Comparison of ENCODE assay signal across 9 mouse cellular contexts in genomic region chr5:135935176-135935523, GRCm38 (mm10). TPM values are rescaled to one million over a fixed set of nuclear protein-coding genes. Genes with fewer than 3 reads are reported as not detected.
DNase-seq lines count a peak whose midpoint lies in the region; ATAC-seq and TF ChIP-seq lines count a peak whose summit lies in the region.
"Had no signal": no experiment of that assay in that cellular context is flagged by ENCODE, and none has a peak within 500 bp of the region (broad histone marks: within the 10 kb centered on the region; RNA-seq: fewer than 3 reads in every experiment).

No protein-coding gene starts in this region.

- H3K27ac ChIP-seq in heart, embryonic 16.5 days (ENCODE audit: low read length): peak overlapping the region; percentile 99
- H3K27ac ChIP-seq in hindbrain, embryonic 16.5 days (ENCODE audit: low read depth, low read length): peak overlapping the region; percentile 97
- H3K27ac ChIP-seq in midbrain, embryonic 14.5 days (replicated peaks; ENCODE audit: low read depth, low read length): peak overlapping the region; percentile 97

- no peak for ATAC-seq in heart, embryonic 16.5 days (replicated peaks; ENCODE audit: extremely low read depth, insufficient read depth, low FRiP score)
- peak; percentile 13 for ATAC-seq in Patski
- ATAC-seq in hindbrain, embryonic 16.5 days: peak; percentile 31; the same call in 1 of the 2 replicates
- ATAC-seq in midbrain, embryonic 14.5 days (ENCODE audit: low FRiP score, low TSS enrichment): no peak; the same call in 1 of the 2 replicates

- in situ Hi-C loops in Patski (cut with MboI; ENCODE audit: low pct_unique_long_range_greater_than_20kb): no loop called here

- H3K4me1 ChIP-seq in heart, embryonic 16.5 days (ENCODE audit: control insufficient read depth, insufficient read depth, low read length): peaks cover 24% of the 10 kb centered on the region
- H3K4me1 ChIP-seq in hindbrain, embryonic 16.5 days (ENCODE audit: control insufficient read depth, insufficient read depth, low read depth, low read length): peaks cover 22% of the 10 kb centered on the region
- peaks cover 25% of the 10 kb centered on the region for H3K4me1 ChIP-seq in midbrain, embryonic 14.5 days (ENCODE audit: control insufficient read depth, insufficient read depth, low read length)

- POLR2A ChIA-PET in Patski (lab: Charles Lee): interaction anchor here (0.8 to 1.0 kb wide), 3 partner anchors 12 to 47 kb away, joined by 3 read pairs; no protein-coding TSS in a partner anchor

- no peak for DNase-seq in heart, postnatal 10 days
- DNase-seq in Patski (ENCODE audit: low read depth, low spot score): no peak
- no peak for DNase-seq in midbrain, embryonic 14.5 days
- no peak for DNase-seq in urinary bladder, postnatal 36 days (ENCODE audit: low spot score in 2 of 2)
- DNase-seq in spleen, postnatal 36 days (ENCODE audit: low spot score in 2 of 2): no peak
- no peak for DNase-seq in urinary bladder, adult 2 months (ENCODE audit: low spot score)

- WGBS in heart, embryonic 16.5 days: 51% methylated on average over 7 of the region's 7 CpGs
- WGBS in hindbrain, embryonic 16.5 days: 52% methylated on average over 7 of the region's 7 CpGs
- WGBS in midbrain, embryonic 14.5 days: 56% methylated on average over 7 of the region's 7 CpGs

- peaks cover 13% of the 10 kb centered on the region for H3K36me3 ChIP-seq in heart, embryonic 16.5 days (ENCODE audit: control insufficient read depth, insufficient read depth)
- peaks cover 8% of the 10 kb centered on the region for H3K36me3 ChIP-seq in hindbrain, embryonic 16.5 days (ENCODE audit: control insufficient read depth, insufficient read depth, low read length)
- peaks cover 23% of the 10 kb centered on the region for H3K36me3 ChIP-seq in midbrain, embryonic 14.5 days (ENCODE audit: control insufficient read depth, insufficient read depth, low read length)

- H3K9me3 ChIP-seq in heart, embryonic 16.5 days (replicated peaks; ENCODE audit: control insufficient read depth, low read length): no peaks in the 10 kb centered on the region
- H3K9me3 ChIP-seq in hindbrain, embryonic 16.5 days (ENCODE audit: control insufficient read depth, low read length): no peaks in the 10 kb centered on the region
- H3K9me3 ChIP-seq in midbrain, embryonic 14.5 days (ENCODE audit: control insufficient read depth, low read length): no peaks in the 10 kb centered on the region

- peak overlapping the region; percentile 56 for H3K4me2 ChIP-seq in heart, embryonic 16.5 days (ENCODE audit: low read depth, low read length)
- peak overlapping the region; percentile 48 for H3K4me2 ChIP-seq in hindbrain, embryonic 16.5 days (ENCODE audit: low read length)
- peak overlapping the region; percentile 75 for H3K4me2 ChIP-seq in midbrain, embryonic 14.5 days (ENCODE audit: low read length)

- TF ChIP-seq CTCF in Patski (IDR thresholded peaks at IDR 0.05): no peak

- H3K9ac ChIP-seq in heart, embryonic 16.5 days (ENCODE audit: low read length): peak overlapping the region; percentile 46
- H3K9ac ChIP-seq in hindbrain, embryonic 16.5 days (ENCODE audit: low read depth, low read length): 0 out of 2 replicates have a peak overlapping the region, but pooled peaks have one; percentile 1
- peak overlapping the region; percentile 95 for H3K9ac ChIP-seq in midbrain, embryonic 14.5 days (replicated peaks; ENCODE audit: low read length)

- H3K27me3 ChIP-seq in heart, embryonic 16.5 days (ENCODE audit: control insufficient read depth, insufficient read depth, low read length): no peaks in the 10 kb centered on the region
- H3K27me3 ChIP-seq in Patski: no peaks in the 10 kb centered on the region
- H3K27me3 ChIP-seq in hindbrain, embryonic 16.5 days (replicated peaks; ENCODE audit: control insufficient read depth, insufficient read depth, low read length): no peaks in the 10 kb centered on the region
- no peaks in the 10 kb centered on the region for H3K27me3 ChIP-seq in midbrain, embryonic 14.5 days (ENCODE audit: control insufficient read depth, insufficient read depth, low read length)

- CTCF ChIA-PET in Patski (lab: Charles Lee): interaction anchor here (0.7 to 1.2 kb wide), 2 partner anchors 23 to 44 kb away, joined by 3 to 6 read pairs; no protein-coding TSS in a partner anchor

- H3K4me3 ChIP-seq in heart, embryonic 16.5 days (ENCODE audit: low read length): peak overlapping the region; percentile 98
- peak overlapping the region; percentile 80 for H3K4me3 ChIP-seq in hindbrain, embryonic 16.5 days (ENCODE audit: low read length)
- H3K4me3 ChIP-seq in midbrain, embryonic 14.5 days (replicated peaks; ENCODE audit: low read depth, low read length): peak overlapping the region; percentile 86

- intact Hi-C loops in heart, postnatal 10 days (cut with DNase I): loop anchor here (1.0 to 2.0 kb wide), 2 partner anchors 22 to 31 kb away; no protein-coding TSS in a partner anchor

RNA-seq across cellular contexts. Expression of gene Ywhag, which starts 0.7 kb away (rescaled TPM):
- polyA plus RNA-seq in heart, embryonic 16.5 days (2015; fragmentation: Nextera tagmentation; extraction: Ambion mirVana): 167 and 202 TPM in 2 replicates
- total RNA-seq in heart, postnatal 10 days (2021): 100 to 1,000 TPM; 321 to 334 TPM
- 237 TPM for polyA plus RNA-seq in Patski (2021)
- 996 and 1,023 TPM in 2 replicates for polyA plus RNA-seq in hindbrain, embryonic 16.5 days (2015; fragmentation: Nextera tagmentation; extraction: Ambion mirVana)
- polyA plus RNA-seq in midbrain, embryonic 14.5 days (2014; fragmentation: Nextera tagmentation; extraction: Ambion mirVana): 420 and 582 TPM in 2 replicates
- polyA plus RNA-seq in urinary bladder, adult 2 months (2012; rRNA removed): 54.0 and 76.6 TPM in 2 replicates

RNA-seq across cellular contexts. Expression of gene Ssc4d, which starts 39.2 kb away (rescaled TPM):
- polyA plus RNA-seq in heart, embryonic 16.5 days (2015; fragmentation: Nextera tagmentation; extraction: Ambion mirVana): 0.45 and 0.91 TPM in 2 replicates
- total RNA-seq in heart, postnatal 10 days (2021): 1 to 10 TPM in 1 of 2 experiments, under 1 TPM in 1; 0.43 to 1.4 TPM
- polyA plus RNA-seq in Patski (2021): 2.4 TPM
- polyA plus RNA-seq in hindbrain, embryonic 16.5 days (2015; fragmentation: Nextera tagmentation; extraction: Ambion mirVana): 2.9 and 3.4 TPM in 2 replicates
- 1.4 and 1.9 TPM in 2 replicates for polyA plus RNA-seq in midbrain, embryonic 14.5 days (2014; fragmentation: Nextera tagmentation; extraction: Ambion mirVana)
- 3.4 and 4.2 TPM in 2 replicates for polyA plus RNA-seq in urinary bladder, adult 2 months (2012; rRNA removed)

RNA-seq across cellular contexts. Expression of gene Zp3, which starts 44.7 kb away (rescaled TPM):
- polyA plus RNA-seq in heart, embryonic 16.5 days (2015; fragmentation: Nextera tagmentation; extraction: Ambion mirVana): not detected in 2 replicates
- total RNA-seq in heart, postnatal 10 days (2021): not detected
- 0.04 TPM for polyA plus RNA-seq in Patski (2021)
- 0.15 TPM in 1 of 2 replicates, not detected in the other for polyA plus RNA-seq in hindbrain, embryonic 16.5 days (2015; fragmentation: Nextera tagmentation; extraction: Ambion mirVana)
- polyA plus RNA-seq in midbrain, embryonic 14.5 days (2014; fragmentation: Nextera tagmentation; extraction: Ambion mirVana): 0.16 TPM in 1 of 2 replicates, not detected in the other
- not detected in 2 replicates for polyA plus RNA-seq in urinary bladder, adult 2 months (2012; rRNA removed)
- polyA plus RNA-seq: inflammation-experienced regulatory T-cells, adult 6 months had no signal

RNA-seq across cellular contexts. Expression of gene Hspb1, which starts 47.4 kb away (rescaled TPM):
- 794 and 965 TPM in 2 replicates for polyA plus RNA-seq in heart, embryonic 16.5 days (2015; fragmentation: Nextera tagmentation; extraction: Ambion mirVana)
- 100 to 1,000 TPM; 304 to 329 TPM for total RNA-seq in heart, postnatal 10 days (2021)
- 616 TPM for polyA plus RNA-seq in Patski (2021)
- polyA plus RNA-seq in hindbrain, embryonic 16.5 days (2015; fragmentation: Nextera tagmentation; extraction: Ambion mirVana): 15.6 and 29.6 TPM in 2 replicates
- polyA plus RNA-seq in midbrain, embryonic 14.5 days (2014; fragmentation: Nextera tagmentation; extraction: Ambion mirVana): 5.5 and 6.4 TPM in 2 replicates
- 816 and 846 TPM in 2 replicates for polyA plus RNA-seq in urinary bladder, adult 2 months (2012; rRNA removed)

RNA-seq across cellular contexts. Expression of gene Dtx2, which starts 59.5 kb away (rescaled TPM):
- polyA plus RNA-seq in heart, embryonic 16.5 days (2015; fragmentation: Nextera tagmentation; extraction: Ambion mirVana): 21.8 and 22.5 TPM in 2 replicates
- 10 to 100 TPM in 1 of 2 experiments, 1 to 10 TPM in 1; 9.5 to 10.7 TPM for total RNA-seq in heart, postnatal 10 days (2021)
- polyA plus RNA-seq in Patski (2021): 22.2 TPM
- 22.9 and 28.6 TPM in 2 replicates for polyA plus RNA-seq in hindbrain, embryonic 16.5 days (2015; fragmentation: Nextera tagmentation; extraction: Ambion mirVana)
- 23.0 and 24.0 TPM in 2 replicates for polyA plus RNA-seq in midbrain, embryonic 14.5 days (2014; fragmentation: Nextera tagmentation; extraction: Ambion mirVana)
- polyA plus RNA-seq in urinary bladder, adult 2 months (2012; rRNA removed): 16.8 and 17.3 TPM in 2 replicates

Comparison
In these comparisons a context has a peak if more than half of its experiments do, and no peak if none do; other contexts are left out.
1. ATAC-seq: peak in Patski (single experiment) and hindbrain, embryonic 16.5 days (single experiment); none in heart, embryonic 16.5 days (single experiment) and midbrain, embryonic 14.5 days (single experiment).
2. H3K9ac ChIP-seq: peak in every context shown above with its lines; median percentile 95 in midbrain, embryonic 14.5 days; 46 in heart, embryonic 16.5 days; 1 in hindbrain, embryonic 16.5 days.
3. Peak in every context shown above with its lines, with median percentiles within 50 percentile points of each other: H3K27ac ChIP-seq, H3K4me2 ChIP-seq and H3K4me3 ChIP-seq.